Mouse (Mus musculus): ENCODE measurements around the gene Csf2. TPM values are rescaled to one million over a fixed set of nuclear protein-coding genes. Genes with fewer than 3 reads are reported as not detected.

Gene Csf2
- polyA plus RNA-seq, 1 experiment, result not detected

DNA sequence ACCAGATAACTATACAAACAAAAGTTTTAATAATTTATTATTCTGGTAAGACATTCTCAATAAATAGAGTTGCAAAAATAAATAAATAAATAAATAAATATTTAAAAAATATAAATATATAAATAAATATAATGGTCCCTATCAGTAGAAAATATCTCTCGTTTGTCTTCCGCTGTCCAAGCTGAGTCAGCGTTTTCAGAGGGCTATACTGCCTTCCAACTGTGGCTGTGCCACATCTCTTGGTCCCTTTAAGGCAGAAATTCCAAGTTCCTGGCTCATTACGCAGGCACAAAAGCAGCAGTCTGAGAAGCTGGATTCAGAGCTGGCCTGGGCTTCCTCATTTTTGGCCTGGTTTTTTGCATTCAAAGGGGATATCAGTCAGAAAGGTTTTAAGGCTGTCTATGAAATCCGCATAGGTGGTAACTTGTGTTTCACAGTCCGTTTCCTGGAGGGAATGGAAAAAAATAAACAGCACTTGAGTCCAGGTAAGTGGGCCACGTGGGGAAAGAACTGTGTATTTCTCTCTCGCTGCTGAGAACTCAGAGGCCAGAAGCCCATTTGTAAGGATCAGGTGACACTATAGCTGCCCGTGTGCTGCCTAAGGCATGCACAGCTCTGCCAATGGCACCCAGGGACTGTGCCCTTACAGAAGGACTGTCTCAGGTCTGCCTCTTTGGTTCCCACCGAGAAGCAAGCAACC, 2.1 kb downstream of the Csf2 start:
- no peaks in the 10 kb centered on the region for H3K36me3 ChIP-seq (ENCODE audit: control insufficient read depth, insufficient read depth, low read length, poor library complexity, severe bottlenecking)
- H3K4me1 ChIP-seq (ENCODE audit: control insufficient read depth, insufficient read depth, low read length), result no peaks in the 10 kb centered on the region
- H3K4me3 ChIP-seq (ENCODE audit: low read depth, low read length), result no peak overlapping the region
- TF ChIP-seq CTCF (IDR thresholded peaks at IDR 0.05; ENCODE audit: low read depth, low read length), result no peak
- no peak for TF ChIP-seq EP300 (IDR thresholded peaks at IDR 0.05; ENCODE audit: insufficient read depth, low read depth, low read length)
- no peak for TF ChIP-seq POLR2A (IDR thresholded peaks at IDR 0.05; ENCODE audit: insufficient read depth, low read length)
- no peaks in the 10 kb centered on the region for H3K27me3 ChIP-seq (ENCODE audit: control insufficient read depth, insufficient read depth, low read length, poor library complexity, severe bottlenecking)
- H3K27ac ChIP-seq (ENCODE audit: insufficient read depth, low read length), result no peak overlapping the region
- H3K9me3 ChIP-seq (replicated peaks; ENCODE audit: control insufficient read depth, insufficient read depth, low read length, poor library complexity, severe bottlenecking), result no peaks in the 10 kb centered on the region
- no peak overlapping the region for H3K9ac ChIP-seq (ENCODE audit: low read depth, poor library complexity, severe bottlenecking)

- H3K27ac ChIP-seq (ENCODE audit: insufficient read depth, low read length), result no peak overlapping the region
These were observed 5.0 kb downstream of the Csf2 start for GRCm38 (mm10) chr11:54244465-54244864.

DNA sequence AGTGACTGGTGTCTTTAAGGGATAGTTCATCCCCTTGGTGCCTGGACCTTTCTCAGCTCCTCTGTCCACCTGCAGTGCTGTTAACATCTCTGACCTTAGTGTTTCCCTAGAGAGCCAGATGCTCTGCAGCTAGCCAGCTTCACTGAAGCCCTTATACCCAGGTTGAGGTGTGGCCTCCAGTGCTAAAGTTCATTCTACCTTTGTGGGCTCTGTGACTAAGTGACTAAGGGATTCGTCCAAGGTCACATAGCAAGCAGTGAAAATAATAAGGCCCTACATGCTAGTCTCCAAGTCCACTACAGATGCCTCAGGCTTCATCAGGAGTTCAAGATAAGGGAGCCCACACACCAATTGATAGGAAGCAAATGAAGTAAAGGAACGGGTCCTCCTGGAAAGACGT, 7.0 kb downstream of the Csf2 start:
- no peaks in the 10 kb centered on the region for H3K9me3 ChIP-seq (replicated peaks; ENCODE audit: control insufficient read depth, insufficient read depth, low read length, poor library complexity, severe bottlenecking)
- no peak for TF ChIP-seq CTCF (IDR thresholded peaks at IDR 0.05; ENCODE audit: low read depth, low read length)
- no peak for TF ChIP-seq EP300 (IDR thresholded peaks at IDR 0.05; ENCODE audit: insufficient read depth, low read depth, low read length)
- no peak for TF ChIP-seq POLR2A (IDR thresholded peaks at IDR 0.05; ENCODE audit: insufficient read depth, low read length)
- no peaks in the 10 kb centered on the region for H3K36me3 ChIP-seq (ENCODE audit: control insufficient read depth, insufficient read depth, low read length, poor library complexity, severe bottlenecking)
- H3K27ac ChIP-seq (ENCODE audit: insufficient read depth, low read length), result no peak overlapping the region
- no peak overlapping the region for H3K4me3 ChIP-seq (ENCODE audit: low read depth, low read length)
- no peaks in the 10 kb centered on the region; the same call in 1 of the 2 replicates for H3K27me3 ChIP-seq (ENCODE audit: control insufficient read depth, insufficient read depth, low read length, poor library complexity, severe bottlenecking)
- H3K9ac ChIP-seq (ENCODE audit: low read depth, poor library complexity, severe bottlenecking), result no peak overlapping the region
- no peaks in the 10 kb centered on the region for H3K4me1 ChIP-seq (ENCODE audit: control insufficient read depth, insufficient read depth, low read length)

More at GRCm38 (mm10) chr11:54244465-54244864, 5.0 kb downstream of the Csf2 start:
- Histone ChIP-seq H3K4me1 (ENCODE audit: control insufficient read depth, insufficient read depth, low read length) (no peaks in the 10 kb centered on the region), H3K36me3 (ENCODE audit: control insufficient read depth, insufficient read depth, low read length, poor library complexity, severe bottlenecking) (no peaks in the 10 kb centered on the region), H3K9me3 (replicated peaks; ENCODE audit: control insufficient read depth, insufficient read depth, low read length, poor library complexity, severe bottlenecking) (no peaks in the 10 kb centered on the region), H3K9ac (ENCODE audit: low read depth, poor library complexity, severe bottlenecking) (no peak overlapping the region), H3K4me3 (ENCODE audit: low read depth, low read length) (no peak overlapping the region), H3K27me3 (ENCODE audit: control insufficient read depth, insufficient read depth, low read length, poor library complexity, severe bottlenecking) (no peaks in the 10 kb centered on the region; the same call in 1 of the 2 replicates)
- TF ChIP-seq EP300 (IDR thresholded peaks at IDR 0.05; ENCODE audit: insufficient read depth, low read depth, low read length), result no peak
- TF ChIP-seq CTCF (IDR thresholded peaks at IDR 0.05; ENCODE audit: low read depth, low read length), result no peak
- TF ChIP-seq POLR2A (IDR thresholded peaks at IDR 0.05; ENCODE audit: insufficient read depth, low read length), result no peak

- no peak overlapping the region for H3K9ac ChIP-seq (ENCODE audit: low read depth, poor library complexity, severe bottlenecking)
- no peaks in the 10 kb centered on the region for H3K4me1 ChIP-seq (ENCODE audit: control insufficient read depth, insufficient read depth, low read length)
- no peaks in the 10 kb centered on the region for H3K36me3 ChIP-seq (ENCODE audit: control insufficient read depth, insufficient read depth, low read length, poor library complexity, severe bottlenecking)
- H3K9me3 ChIP-seq (replicated peaks; ENCODE audit: control insufficient read depth, insufficient read depth, low read length, poor library complexity, severe bottlenecking), result no peaks in the 10 kb centered on the region
- H3K27me3 ChIP-seq (ENCODE audit: control insufficient read depth, insufficient read depth, low read length, poor library complexity, severe bottlenecking), result no peaks in the 10 kb centered on the region; the same call in 1 of the 2 replicates
- H3K27ac ChIP-seq (ENCODE audit: insufficient read depth, low read length), result no peak overlapping the region
- no peak overlapping the region for H3K4me3 ChIP-seq (ENCODE audit: low read depth, low read length)
- TF ChIP-seq EP300 (IDR thresholded peaks at IDR 0.05; ENCODE audit: insufficient read depth, low read depth, low read length), result no peak
- no peak for TF ChIP-seq CTCF (IDR thresholded peaks at IDR 0.05; ENCODE audit: low read depth, low read length)
- no peak for TF ChIP-seq POLR2A (IDR thresholded peaks at IDR 0.05; ENCODE audit: insufficient read depth, low read length)
These were observed 12.5 kb downstream of the Csf2 start for GRCm38 (mm10) chr11:54236939-54237338.

- TF ChIP-seq POLR2A (IDR thresholded peaks at IDR 0.05; ENCODE audit: insufficient read depth, low read length), result no peak
- TF ChIP-seq EP300 (IDR thresholded peaks at IDR 0.05; ENCODE audit: insufficient read depth, low read depth, low read length), result no peak
- no peak for TF ChIP-seq CTCF (IDR thresholded peaks at IDR 0.05; ENCODE audit: low read depth, low read length)
These were observed 22.0 kb downstream of the Csf2 start for GRCm38 (mm10) chr11:54227478-54227877.

DNA sequence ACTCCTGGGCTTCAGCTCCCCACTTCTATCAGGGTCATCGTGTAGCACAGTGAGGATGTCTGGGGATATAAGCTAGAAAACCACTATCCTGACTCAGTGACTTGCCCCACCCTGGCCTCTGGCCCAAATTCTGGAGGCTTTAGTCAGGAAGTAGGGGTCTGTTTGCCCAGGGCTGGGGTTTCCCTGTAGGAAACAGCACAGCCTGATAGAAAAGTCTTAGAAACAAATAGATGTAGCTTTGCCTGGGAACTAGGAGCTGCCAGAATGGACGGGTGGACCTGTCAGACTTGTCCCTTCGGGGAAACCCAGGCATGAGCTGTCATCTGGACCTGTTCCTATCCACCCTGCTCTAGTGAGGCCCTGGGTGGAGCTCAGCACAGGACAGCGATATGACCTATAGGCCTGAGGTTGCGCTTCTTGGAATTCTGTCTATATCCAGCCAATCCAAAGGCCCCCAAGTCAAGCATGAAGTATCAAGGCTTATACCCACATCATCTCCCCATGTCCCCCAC, 24.9 kb downstream of the Csf2 start:
- Histone ChIP-seq H3K9me3 (replicated peaks; ENCODE audit: control insufficient read depth, insufficient read depth, low read length, poor library complexity, severe bottlenecking) (no peaks in the 10 kb centered on the region), H3K9ac (ENCODE audit: low read depth, poor library complexity, severe bottlenecking) (no peak overlapping the region), H3K4me1 (ENCODE audit: control insufficient read depth, insufficient read depth, low read length) (no peaks in the 10 kb centered on the region), H3K36me3 (ENCODE audit: control insufficient read depth, insufficient read depth, low read length, poor library complexity, severe bottlenecking) (no peaks in the 10 kb centered on the region), H3K4me3 (ENCODE audit: low read depth, low read length) (no peak overlapping the region), H3K27me3 (ENCODE audit: control insufficient read depth, insufficient read depth, low read length, poor library complexity, severe bottlenecking) (no peaks in the 10 kb centered on the region), H3K27ac (ENCODE audit: insufficient read depth, low read length) (no peak overlapping the region)
- TF ChIP-seq EP300 (IDR thresholded peaks at IDR 0.05; ENCODE audit: insufficient read depth, low read depth, low read length) (no peak), POLR2A (IDR thresholded peaks at IDR 0.05; ENCODE audit: insufficient read depth, low read length) (no peak), CTCF (IDR thresholded peaks at IDR 0.05; ENCODE audit: low read depth, low read length) (no peak)

More at GRCm38 (mm10) chr11:54227478-54227877, 22.0 kb downstream of the Csf2 start:
- Histone ChIP-seq H3K36me3 (ENCODE audit: control insufficient read depth, insufficient read depth, low read length, poor library complexity, severe bottlenecking) (no peaks in the 10 kb centered on the region), H3K27me3 (ENCODE audit: control insufficient read depth, insufficient read depth, low read length, poor library complexity, severe bottlenecking) (no peaks in the 10 kb centered on the region), H3K9me3 (replicated peaks; ENCODE audit: control insufficient read depth, insufficient read depth, low read length, poor library complexity, severe bottlenecking) (no peaks in the 10 kb centered on the region), H3K4me3 (ENCODE audit: low read depth, low read length) (no peak overlapping the region), H3K9ac (ENCODE audit: low read depth, poor library complexity, severe bottlenecking) (no peak overlapping the region), H3K4me1 (ENCODE audit: control insufficient read depth, insufficient read depth, low read length) (no peaks in the 10 kb centered on the region), H3K27ac (ENCODE audit: insufficient read depth, low read length) (no peak overlapping the region)
